Mouse (Mus musculus) C2C12 (cell line): ENCODE measurements around the gene Tesk1. TPM values are rescaled to one million over a fixed set of nuclear protein-coding genes. Genes with fewer than 3 reads are reported as not detected.

Source experiments
- H3K27me3 ChIP-seq: one replicate; pipeline ENCODE4 v1.6.1; 2011; ENCODE audit not compliant: control insufficient read depth, insufficient read depth, insufficient read length
- H3K36me3 ChIP-seq: one replicate; pipeline ENCODE4 v1.6.1; 2011; ENCODE audit not compliant: control insufficient read depth, insufficient read depth
- H3K4me3 ChIP-seq: one replicate; pipeline ENCODE4 v1.5.1; 2011; ENCODE audit warnings: mild to moderate bottlenecking, control low read depth; ENCODE audit not compliant: poor library complexity, insufficient read depth, severe bottlenecking
- H3K79me2 ChIP-seq: one replicate; pipeline ENCODE4 v1.6.1; 2011; ENCODE audit not compliant: control insufficient read depth, insufficient read depth
- H3K79me3 ChIP-seq: one replicate; pipeline ENCODE4 v1.6.1; 2011; ENCODE audit warnings: low read depth, control low read depth
- H3ac ChIP-seq: one replicate; pipeline ENCODE3; 2011; ENCODE audit warnings: low read depth; ENCODE audit not compliant: control insufficient read depth, insufficient read length
- CEBPB ChIP-seq: IDR thresholded peaks from one replicate; pipeline ENCODE4 v1.6.1; 2011; ENCODE audit warnings: low read depth, mild to moderate bottlenecking, control low read depth, moderate library complexity
- CTCF ChIP-seq: IDR thresholded peaks from one replicate; pipeline ENCODE4 v1.5.1; 2011; ENCODE audit not compliant: control insufficient read depth, insufficient read depth, insufficient read length
- FOSL1 ChIP-seq: IDR thresholded peaks from one replicate; pipeline ENCODE4 v1.8.0; 2011; ENCODE audit warnings: mild to moderate bottlenecking, low read length; ENCODE audit not compliant: poor library complexity, insufficient read depth, severe bottlenecking
- MAX ChIP-seq: IDR thresholded peaks from one replicate; pipeline ENCODE4 v1.6.1; 2011; ENCODE audit warnings: mild to moderate bottlenecking, control low read depth
- MYOD1 ChIP-seq: IDR thresholded peaks from one replicate; pipeline ENCODE4 v1.6.1; 2011; ENCODE audit warnings: low read depth; ENCODE audit not compliant: control insufficient read depth, insufficient read length
- MYOG ChIP-seq: IDR thresholded peaks from one replicate; pipeline ENCODE4 v1.6.1; 2011; ENCODE audit not compliant: control insufficient read depth, insufficient read length; ENCODE audit errors: extremely low read depth
- USF1 ChIP-seq: IDR thresholded peaks from one replicate; pipeline ENCODE4 v1.6.1; 2011; ENCODE audit warnings: low read depth, mild to moderate bottlenecking, control low read depth, moderate library complexity
- polyA plus RNA-seq: library from polyadenylated mRNA; unstranded; fragments of >200 nt; fragmentation: generic; extraction: Trizol; gene quantifications from one replicate; pipeline ENCODE4 v1.2.1, GENCODE M21; 2012; ENCODE audit warnings: missing spikeins

Tesk1 gene
- polyA plus RNA-seq, 1 experiment, result 28.9 TPM

DNA sequence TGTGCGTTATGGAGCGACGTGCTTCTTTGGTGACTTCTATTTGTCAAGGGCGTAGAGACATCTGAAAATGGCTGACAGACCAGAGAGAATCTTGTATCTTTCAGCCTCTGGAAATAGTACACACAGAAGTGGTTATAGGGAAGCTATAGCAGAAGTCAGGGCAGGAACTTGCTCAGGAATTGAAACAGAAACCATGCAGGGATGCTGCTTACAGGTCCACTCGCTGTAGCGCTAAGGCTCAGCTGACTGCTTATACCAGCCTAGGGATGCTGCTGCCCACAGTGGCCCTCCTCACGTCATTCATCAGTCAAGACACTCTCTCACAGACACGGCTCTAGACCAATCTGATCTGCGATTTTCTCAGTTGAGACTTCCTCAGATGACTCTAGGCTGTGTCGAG is 28.6 kb downstream of the Tesk1 start:
- no peak overlapping the region for H3K4me3 ChIP-seq
- no peak for TF ChIP-seq MYOG
- no peak for TF ChIP-seq MAX
- TF ChIP-seq CTCF, result no peak
- no peak for TF ChIP-seq MYOD1
- no peak for TF ChIP-seq FOSL1
- no peak for TF ChIP-seq USF1
- TF ChIP-seq CEBPB, result no peak
- no peaks in the 10 kb centered on the region for H3K79me2 ChIP-seq
- H3K36me3 ChIP-seq, result no peaks in the 10 kb centered on the region
- H3K79me3 ChIP-seq, result no peaks in the 10 kb centered on the region
- H3ac ChIP-seq, result no peak overlapping the region
- no peaks in the 10 kb centered on the region for H3K27me3 ChIP-seq

DNA sequence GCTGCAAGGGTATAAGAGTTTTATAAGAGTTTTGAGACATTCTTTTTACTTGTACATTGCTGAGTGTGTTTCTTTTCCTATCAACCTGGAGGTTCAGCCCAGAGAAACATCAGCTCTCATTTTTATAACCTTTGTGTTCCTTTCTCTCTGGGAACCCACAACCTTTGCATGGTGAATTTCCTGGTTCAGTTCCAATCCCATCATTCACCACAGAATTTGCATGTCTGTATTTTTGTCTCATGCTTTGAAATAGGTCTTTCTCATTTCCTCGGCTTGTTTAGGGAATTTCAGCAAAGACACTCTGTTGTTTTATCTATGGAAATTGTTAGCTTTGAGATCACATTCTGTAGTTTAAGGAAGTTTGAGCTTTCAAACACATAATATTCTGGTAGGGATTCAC is 31.9 kb downstream of the Tesk1 start:
- no peaks in the 10 kb centered on the region for H3K79me3 ChIP-seq
- TF ChIP-seq MYOD1 (no peak), USF1 (no peak), CEBPB (no peak), CTCF (no peak), MYOG (no peak), FOSL1 (no peak), MAX (no peak)
- no peaks in the 10 kb centered on the region for H3K36me3 ChIP-seq
- H3K79me2 ChIP-seq, result no peaks in the 10 kb centered on the region
- no peaks in the 10 kb centered on the region for H3K27me3 ChIP-seq
- H3K4me3 ChIP-seq, result no peak overlapping the region
- no peak overlapping the region for H3ac ChIP-seq

DNA sequence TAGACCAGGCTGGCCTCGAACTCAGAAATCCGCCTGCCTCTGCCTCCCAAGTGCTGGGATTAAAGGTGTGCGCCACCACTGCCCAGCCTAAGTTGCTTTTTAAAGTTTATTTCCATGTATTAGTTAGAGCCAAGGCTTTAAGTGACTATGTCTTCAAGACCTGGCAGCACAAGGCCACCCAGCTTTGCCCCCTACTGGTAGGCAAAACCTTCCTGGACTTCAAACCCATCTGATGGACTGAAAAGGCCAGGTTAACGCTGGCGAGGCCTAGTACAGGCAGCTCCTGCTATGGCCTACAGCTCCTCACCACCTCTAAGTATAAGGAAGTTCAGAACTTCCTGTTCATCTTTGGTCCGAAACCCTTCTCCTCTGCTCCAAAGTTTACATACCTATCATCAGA is 34.9 kb downstream of the Tesk1 start:
- H3K79me2 ChIP-seq, result no peaks in the 10 kb centered on the region
- H3K4me3 ChIP-seq, result no peak overlapping the region
- no peak for TF ChIP-seq FOSL1
- no peak for TF ChIP-seq MAX
- TF ChIP-seq MYOD1, result no peak
- no peak for TF ChIP-seq MYOG
- TF ChIP-seq USF1, result no peak
- peak; percentile 10 for TF ChIP-seq CTCF
- no peaks in the 10 kb centered on the region for H3K79me3 ChIP-seq
- no peaks in the 10 kb centered on the region for H3K36me3 ChIP-seq
- H3ac ChIP-seq, result no peak overlapping the region
- no peaks in the 10 kb centered on the region for H3K27me3 ChIP-seq

DNA sequence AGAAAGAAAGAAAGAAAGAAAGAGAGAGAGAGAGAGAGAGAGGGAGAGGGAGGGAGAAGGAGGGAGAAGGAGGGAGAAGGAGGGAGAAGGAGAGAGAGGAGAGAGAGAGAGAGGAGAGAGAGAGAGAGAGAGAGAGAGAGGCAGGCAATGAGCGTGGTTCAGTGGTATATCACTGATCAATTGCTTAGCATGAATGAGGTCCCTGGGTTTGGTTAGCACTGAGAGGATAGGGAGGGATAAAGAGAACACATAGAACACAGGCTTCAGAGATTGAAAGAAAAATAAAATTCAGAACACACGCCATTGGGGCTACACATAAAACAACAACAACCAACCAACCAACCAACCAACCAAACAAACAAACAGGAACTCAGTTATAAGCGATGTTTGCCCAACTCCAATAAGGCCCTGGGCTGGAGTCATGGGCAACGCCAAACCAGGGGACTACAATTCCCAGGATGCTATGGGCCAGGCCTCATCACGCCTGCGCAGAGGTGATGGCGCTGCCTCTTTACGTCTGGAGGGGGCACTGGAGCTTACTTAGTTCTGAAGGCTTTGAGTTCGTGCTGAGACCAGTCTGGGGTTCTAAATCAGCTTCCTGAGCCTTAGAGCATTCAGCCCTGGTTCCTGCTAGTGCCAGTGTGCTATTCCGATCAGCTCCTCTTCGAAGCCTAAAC is 36.3 kb downstream of the Tesk1 start:
- Histone ChIP-seq H3K79me3 (no peaks in the 10 kb centered on the region), H3ac (no peak overlapping the region), H3K79me2 (no peaks in the 10 kb centered on the region), H3K36me3 (no peaks in the 10 kb centered on the region), H3K27me3 (no peaks in the 10 kb centered on the region), H3K4me3 (no peak overlapping the region)
- TF ChIP-seq CEBPB (no peak), MYOD1 (no peak), MAX (no peak), CTCF (no peak), MYOG (no peak), FOSL1 (no peak), USF1 (no peak)

DNA sequence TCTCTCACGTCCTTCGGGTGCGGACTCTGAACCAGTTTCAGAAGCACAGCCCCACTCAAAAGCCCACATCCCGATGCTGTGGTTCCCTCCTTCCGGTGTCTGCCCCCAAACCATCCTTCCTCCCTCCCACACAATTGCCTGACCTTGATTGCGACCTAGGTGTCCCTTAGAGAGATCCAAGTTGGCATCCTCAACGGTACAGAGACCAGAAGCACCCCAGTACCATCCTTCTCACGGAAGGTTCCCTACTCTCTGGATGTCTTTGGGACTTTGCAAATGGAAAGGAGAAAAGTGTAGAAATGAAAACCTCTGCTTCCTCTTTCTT is 36.8 kb downstream of the Tesk1 start:
- Histone ChIP-seq H3K36me3 (no peaks in the 10 kb centered on the region), H3ac (no peak overlapping the region), H3K79me2 (no peaks in the 10 kb centered on the region), H3K4me3 (no peak overlapping the region), H3K79me3 (no peaks in the 10 kb centered on the region), H3K27me3 (no peaks in the 10 kb centered on the region)
- no peak for TF ChIP-seq MAX
